Mouse (Mus musculus) left cerebral cortex, adult 8-10 months (tissue): ENCODE measurements around the gene Fam189a1. TPM values are rescaled to one million over a fixed set of nuclear protein-coding genes. Genes with fewer than 3 reads are reported as not detected.

Source experiments
- DNase-seq, 2 experiments: peaks; one replicate each; pipeline ENCODE4 v3.0.0; 2022; ENCODE audit warnings: low spot score in 2 of 2
- total RNA-seq, 4 experiments: library from RNA; stranded (reverse); gene quantifications; 2 replicates each; pipeline ENCODE4 v1.2.4; 2022

The Fam189a1 gene
- total RNA-seq, 4 experiments from 2014 or later = 43.0 to 54.1 (median 47.7) TPM

GRCm38 (mm10) chr7:64952181-64952580 lies 204.2 kb downstream of the Fam189a1 start:
- no peak for DNase-seq

- no peak for DNase-seq
These were observed 205.6 kb downstream of the Fam189a1 start for GRCm38 (mm10) chr7:64950771-64951099.

- DNase-seq = peak in 1 of 2 experiments; percentile 30
These were observed 206.2 kb downstream of the Fam189a1 start for GRCm38 (mm10) chr7:64949910-64950770.

GRCm38 (mm10) chr7:64949465-64949864 lies 206.9 kb downstream of the Fam189a1 start:
- no peak for DNase-seq

GRCm38 (mm10) chr7:64944686-64945085 lies 211.7 kb downstream of the Fam189a1 start:
- no peak for DNase-seq

GRCm38 (mm10) chr7:64944175-64944574 lies 212.2 kb downstream of the Fam189a1 start:
- DNase-seq = no peak

- no peak for DNase-seq
These were observed 219.4 kb downstream of the Fam189a1 start for GRCm38 (mm10) chr7:64936927-64937326.

GRCm38 (mm10) chr7:64934115-64934514 lies 222.3 kb downstream of the Fam189a1 start:
- DNase-seq = peak in 1 of 2 experiments; percentile 27

GRCm38 (mm10) chr7:64930980-64931379 lies 225.4 kb downstream of the Fam189a1 start:
- DNase-seq = no peak

- DNase-seq = peak in 1 of 2 experiments; percentile 41
These were observed 232.5 kb downstream of the Fam189a1 start for GRCm38 (mm10) chr7:64923918-64924317.

- no peak for DNase-seq
These were observed 235.2 kb downstream of the Fam189a1 start for GRCm38 (mm10) chr7:64921189-64921588.

- DNase-seq = no peak
These were observed 235.6 kb downstream of the Fam189a1 start for GRCm38 (mm10) chr7:64920735-64921134.

GRCm38 (mm10) chr7:64916654-64917053 lies 239.7 kb downstream of the Fam189a1 start:
- no peak for DNase-seq

GRCm38 (mm10) chr7:64915121-64915520 lies 241.2 kb downstream of the Fam189a1 start:
- no peak for DNase-seq

GRCm38 (mm10) chr7:64911945-64912344 lies 244.4 kb downstream of the Fam189a1 start:
- DNase-seq = no peak

- DNase-seq = no peak
These were observed 246.2 kb downstream of the Fam189a1 start for GRCm38 (mm10) chr7:64910208-64910607.

GRCm38 (mm10) chr7:64906955-64907354 lies 249.4 kb downstream of the Fam189a1 start:
- DNase-seq = no peak

GRCm38 (mm10) chr7:64905506-64905905 lies 250.9 kb downstream of the Fam189a1 start:
- DNase-seq = no peak

GRCm38 (mm10) chr7:64900249-64900648 lies 256.1 kb downstream of the Fam189a1 start:
- no peak for DNase-seq

GRCm38 (mm10) chr7:64896587-64896986 lies 259.8 kb downstream of the Fam189a1 start:
- no peak for DNase-seq

- DNase-seq = no peak
These were observed 260.7 kb downstream of the Fam189a1 start for GRCm38 (mm10) chr7:64895685-64896101.

- DNase-seq = no peak
These were observed 265.2 kb downstream of the Fam189a1 start for GRCm38 (mm10) chr7:64891139-64891538.

- peak in 1 of 2 experiments; percentile 53 for DNase-seq
These were observed 266.5 kb downstream of the Fam189a1 start for GRCm38 (mm10) chr7:64889919-64890318.
